Mouse (Mus musculus): Measurements from ENCODE around the gene Rcc1l.

Rcc1l gene

GRCm38 (mm10) chr5:134176169-134176881 lies at the start of gene Rcc1l:
Gene Rcc1l, minus strand, starts transcription at chr5:134176774.
- peak; percentile 73 to 76 for DNase-seq (ENCODE audit: low spot score in 2 of 2)

- no peak for DNase-seq (ENCODE audit: low spot score in 2 of 2)
Measured at GRCm38 (mm10) chr5:134225110-134225901, 48.7 kb upstream of the Rcc1l start.

- no peak for DNase-seq (ENCODE audit: low spot score in 2 of 2)
Measured at GRCm38 (mm10) chr5:134221708-134222150, 45.2 kb upstream of the Rcc1l start.

- DNase-seq (ENCODE audit: low spot score in 2 of 2), result no peak
Measured at GRCm38 (mm10) chr5:134221278-134221677, 44.7 kb upstream of the Rcc1l start.

GRCm38 (mm10) chr5:134217900-134218299 lies 41.3 kb upstream of the Rcc1l start:
- no peak for DNase-seq (ENCODE audit: low spot score in 2 of 2)

DNA sequence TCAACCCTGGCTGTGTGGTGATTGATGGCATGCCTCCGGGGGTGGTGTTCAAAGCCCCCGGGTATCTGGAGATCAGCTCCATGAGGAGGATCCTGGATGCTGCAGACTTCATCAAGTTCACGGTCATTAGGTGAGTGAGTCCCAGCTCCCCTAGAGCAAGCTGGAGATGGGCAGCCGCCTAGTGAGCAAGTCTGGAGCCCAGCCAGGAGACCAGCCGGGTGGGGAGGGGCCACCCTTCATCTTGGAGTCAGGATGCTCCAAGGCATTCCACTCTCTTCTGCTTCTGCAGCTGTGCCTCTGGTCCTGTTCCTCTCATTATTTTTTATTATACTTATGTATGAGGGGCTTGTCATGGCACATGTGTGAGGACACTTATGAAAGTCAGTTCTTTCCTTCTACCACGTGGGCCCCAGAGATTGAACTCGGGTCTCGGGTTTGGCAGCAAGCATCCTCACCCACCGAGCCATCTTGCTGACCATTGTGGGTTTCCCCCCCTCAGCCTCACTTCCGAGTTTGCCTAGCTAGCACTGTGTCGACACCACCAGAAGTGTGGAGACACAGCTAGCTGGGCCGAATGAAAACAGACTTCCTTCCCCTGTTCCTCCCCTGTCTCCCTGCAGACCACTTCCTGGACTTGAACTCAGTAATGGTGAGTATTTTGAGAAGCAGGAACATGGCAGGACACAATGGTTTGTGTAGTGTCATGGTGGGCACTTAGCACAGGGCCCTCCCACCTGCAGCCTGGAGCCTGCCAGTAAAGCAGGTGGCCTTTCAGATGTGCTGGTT lies 37.6 kb upstream of the Rcc1l start:
- DNase-seq (ENCODE audit: low spot score in 2 of 2), result no peak

GRCm38 (mm10) chr5:134209931-134210554 lies 33.5 kb upstream of the Rcc1l start:
- DNase-seq (ENCODE audit: low spot score in 2 of 2), result no peak

DNA sequence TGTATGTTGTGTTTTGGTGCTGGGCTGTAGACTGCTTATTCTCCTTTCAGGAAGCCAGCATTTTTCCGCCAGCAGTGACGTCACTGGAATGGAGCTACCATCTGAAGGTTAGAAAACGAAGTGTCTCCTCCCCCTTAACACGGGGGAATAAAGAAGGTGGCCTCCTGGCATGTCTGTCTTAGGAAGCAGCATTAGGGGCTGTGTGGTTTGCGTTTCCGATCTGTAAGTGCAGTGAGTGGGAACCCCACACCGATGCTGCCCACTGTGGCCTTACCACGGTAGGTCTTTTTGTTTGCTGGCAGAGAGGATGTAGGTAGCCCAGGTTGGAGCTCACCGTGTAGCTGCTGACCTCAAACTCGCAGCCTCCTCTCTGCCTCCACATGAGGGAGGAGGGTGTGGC lies 30.1 kb upstream of the Rcc1l start:
- no peak for DNase-seq (ENCODE audit: low spot score in 2 of 2)

- DNase-seq (ENCODE audit: low spot score in 2 of 2), result no peak
Measured at GRCm38 (mm10) chr5:134193664-134194063, 17.1 kb upstream of the Rcc1l start.

- no peak for DNase-seq (ENCODE audit: low spot score in 2 of 2)
Measured at GRCm38 (mm10) chr5:134188571-134188970, 12.0 kb upstream of the Rcc1l start.

GRCm38 (mm10) chr5:134186961-134187731 lies 10.6 kb upstream of the Rcc1l start:
- peak in 1 of 2 experiments; percentile 30 for DNase-seq (ENCODE audit: low spot score in 2 of 2)

GRCm38 (mm10) chr5:134186059-134186458 lies 9.5 kb upstream of the Rcc1l start:
- DNase-seq (ENCODE audit: low spot score in 2 of 2), result no peak

DNA sequence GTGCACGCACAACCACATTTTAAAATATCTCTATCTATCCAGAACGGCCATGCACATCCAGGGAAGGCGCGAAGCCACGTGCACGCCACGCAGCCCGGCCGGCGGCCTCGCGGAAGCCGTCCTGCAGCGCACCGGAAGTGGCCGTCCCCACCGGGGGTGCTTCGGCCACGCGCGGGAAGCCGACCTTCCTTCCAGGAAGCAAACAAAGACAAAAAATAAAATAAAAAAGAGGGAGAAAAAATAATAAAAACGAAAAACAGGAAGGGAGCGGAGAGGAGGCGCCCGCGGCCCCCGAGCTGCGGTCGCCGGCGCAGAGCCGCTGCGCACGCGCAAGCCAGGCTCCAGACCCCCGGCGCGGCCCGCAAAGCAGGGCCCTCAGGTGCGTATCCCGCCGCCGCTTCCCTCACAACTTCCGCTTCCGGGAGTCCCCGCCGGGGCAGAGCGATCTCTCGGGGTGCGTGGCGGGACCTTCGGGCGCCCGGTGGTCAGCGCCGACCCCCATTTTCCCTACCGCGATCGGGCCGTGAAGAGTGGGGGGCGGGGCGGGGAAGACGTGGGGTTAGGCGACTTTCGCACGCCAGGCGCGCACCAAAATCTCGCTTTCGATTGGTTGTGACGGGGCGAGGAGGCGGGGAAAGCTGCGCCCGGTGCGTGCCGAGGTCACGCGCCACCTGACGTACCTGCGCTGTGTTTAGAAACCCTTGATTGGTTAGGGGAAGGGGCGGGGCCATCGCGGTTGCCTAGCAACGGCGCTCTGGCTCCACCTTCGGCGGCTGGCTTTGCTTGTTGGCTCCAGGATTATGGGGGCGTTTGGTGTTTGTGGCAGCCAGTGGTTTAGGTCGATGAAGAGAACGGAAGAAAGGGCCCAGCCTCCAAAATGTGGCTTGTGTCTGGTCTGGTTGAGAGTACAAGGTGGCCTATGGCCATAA lies 7.6 kb upstream of the Rcc1l start, which contains the start of gene Gtf2ird2:
Gene Gtf2ird2, plus strand, starts transcription at position 140 of the 929 bp plus-strand sequence.
- DNase-seq (ENCODE audit: low spot score in 2 of 2), result peak; percentile 98 to 99

- DNase-seq (ENCODE audit: low spot score in 2 of 2), result no peak
Measured at GRCm38 (mm10) chr5:134183162-134183561, 6.6 kb upstream of the Rcc1l start.

DNA sequence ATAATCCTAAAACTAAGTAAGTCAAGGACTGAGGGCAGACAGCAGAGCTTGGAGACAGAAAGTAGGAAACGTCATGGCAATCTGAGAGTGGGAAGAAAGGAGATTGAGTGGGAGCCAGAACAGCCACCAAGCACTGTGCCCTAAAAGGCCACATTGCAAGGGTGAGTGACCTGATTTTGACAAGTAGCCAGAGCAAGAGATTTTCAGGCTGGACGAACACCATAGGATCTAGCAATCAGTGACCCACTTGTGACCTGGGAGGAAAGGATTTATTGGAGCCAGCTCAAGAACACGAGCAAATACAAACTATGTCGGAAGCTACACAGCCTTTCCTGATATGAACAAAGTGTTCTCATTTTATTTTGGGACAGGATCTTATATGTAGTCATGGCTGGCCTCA lies 6.2 kb upstream of the Rcc1l start:
- DNase-seq (ENCODE audit: low spot score in 2 of 2), result no peak

- DNase-seq (ENCODE audit: low spot score in 2 of 2), result no peak
Measured at GRCm38 (mm10) chr5:134182172-134182571, 5.6 kb upstream of the Rcc1l start.

GRCm38 (mm10) chr5:134179871-134180270 lies 3.3 kb upstream of the Rcc1l start:
- peak; percentile 66 to 79 for DNase-seq (ENCODE audit: low spot score in 2 of 2)

DNA sequence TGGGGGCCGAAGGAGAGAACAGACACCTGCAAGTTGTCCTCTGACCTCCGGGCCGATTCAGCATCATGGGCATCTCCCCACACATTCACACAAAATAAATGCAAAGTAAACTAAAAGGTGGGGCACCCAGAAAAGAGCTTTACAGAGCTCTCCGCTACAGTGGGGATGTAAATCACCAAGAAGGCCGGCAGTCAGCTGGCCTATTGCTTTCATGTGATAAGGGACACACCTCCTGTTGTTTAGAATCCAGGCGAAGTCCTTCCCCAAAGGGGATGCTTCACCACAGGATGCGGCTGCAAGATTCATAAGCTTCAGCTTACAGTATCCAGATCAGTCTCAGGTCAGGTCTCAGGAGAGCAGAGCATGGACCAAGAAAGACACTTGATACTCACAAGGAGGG lies 2.0 kb upstream of the Rcc1l start:
- DNase-seq (ENCODE audit: low spot score in 2 of 2), result no peak

DNA sequence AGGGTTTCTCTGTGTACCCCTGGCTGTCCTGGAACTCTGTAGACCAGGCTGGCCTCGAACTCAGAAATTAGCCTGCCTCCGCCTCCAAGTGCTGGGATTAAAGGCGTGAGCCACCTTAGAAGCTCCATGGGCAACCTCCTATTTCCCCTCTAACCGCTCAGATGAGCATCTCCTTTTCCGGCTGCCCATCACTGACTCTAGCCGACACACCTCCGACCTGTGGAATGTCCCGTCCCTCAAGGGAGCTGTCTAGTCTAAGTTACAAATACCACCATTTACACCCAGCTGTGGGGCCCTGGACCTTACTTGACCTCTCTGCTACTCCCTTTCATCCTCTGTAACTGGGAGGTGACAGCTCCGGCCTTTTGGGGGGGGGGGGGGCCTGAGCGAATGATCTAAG lies 878 bp downstream of the Rcc1l start:
- no peak for DNase-seq (ENCODE audit: low spot score in 2 of 2)

DNA sequence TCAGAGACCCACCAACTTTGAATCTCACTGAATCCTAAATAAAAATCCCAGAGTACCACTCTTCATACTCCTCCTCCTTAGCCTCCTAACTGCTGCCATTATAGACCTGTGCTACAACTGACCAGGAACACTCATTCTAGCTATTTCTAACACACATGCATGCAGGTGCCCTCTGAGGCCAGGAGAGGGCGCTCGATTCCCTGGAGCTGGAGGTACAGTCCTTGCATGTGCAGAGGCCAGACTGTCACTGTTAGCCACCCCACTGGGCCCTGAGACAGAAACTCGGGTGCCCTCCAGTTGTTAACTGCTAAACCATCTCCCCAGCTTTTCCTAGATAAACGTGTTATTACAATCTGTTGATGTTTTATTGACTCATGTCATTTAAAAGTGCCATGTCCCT lies 3.4 kb downstream of the Rcc1l start:
- DNase-seq (ENCODE audit: low spot score in 2 of 2), result no peak
